Mouse (Mus musculus) olfactory bulb, adult 2 months (tissue): ENCODE measurements at regions not wholly inside any gene's neighbourhood (a gene's known extent, or its start where the extent isn't known, plus 50 kb on each side); places are given as distances from the start of the nearest gene placed in this dataset.

ENCODE experiments used
- CTCF ChIP-seq: fragments of 200-500 bp; IDR thresholded peaks from 2 replicates; pipeline ENCODE4 v1.5.1; 2012; ENCODE audit warnings: low read depth, mild to moderate bottlenecking, low read length, moderate library complexity; ENCODE audit not compliant: insufficient read depth
- POLR2A ChIP-seq: fragments of 200-500 bp; IDR thresholded peaks from 2 replicates; pipeline ENCODE4 v1.6.1; 2012; ENCODE audit warnings: mild to moderate bottlenecking, low read depth, low read length, moderate library complexity; ENCODE audit not compliant: insufficient read depth

DNA sequence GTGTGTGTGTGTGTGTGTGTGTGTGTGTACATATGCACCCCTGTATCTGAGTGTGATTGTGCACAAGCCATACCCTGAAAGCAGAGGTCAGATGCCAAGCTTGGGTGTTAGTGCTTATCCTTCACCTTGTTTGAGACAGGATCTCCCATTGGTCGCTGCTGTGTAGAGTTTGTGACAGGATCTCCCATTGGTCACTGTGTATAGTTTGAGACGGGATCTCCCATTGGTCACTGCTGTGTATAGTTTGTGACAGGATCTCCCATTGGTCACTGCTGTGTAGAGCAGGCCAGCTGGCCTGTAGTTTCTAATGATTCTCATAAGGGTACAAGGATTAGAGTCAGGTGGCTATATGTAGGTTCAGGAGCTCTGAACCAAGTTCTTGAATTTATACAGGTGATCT is 213.3 kb upstream of the Pmfbp1 start:
- no peak for TF ChIP-seq CTCF
- no peak for TF ChIP-seq POLR2A
